Mouse (Mus musculus) cerebellum, postnatal 10 days (tissue): ENCODE measurements around the gene Ankrd2.
"Not testable (repeated sequence)": the region's sequence is repeated elsewhere in the genome, so short reads cannot be mapped to it uniquely, and the experiment has no call there.

Experiments
- DNase-seq, 2 experiments: peaks; one replicate each; pipeline ENCODE4 v3.0.0; 2021; ENCODE audit warnings: mixed read lengths in 2 of 2

Ankrd2 gene

DNA sequence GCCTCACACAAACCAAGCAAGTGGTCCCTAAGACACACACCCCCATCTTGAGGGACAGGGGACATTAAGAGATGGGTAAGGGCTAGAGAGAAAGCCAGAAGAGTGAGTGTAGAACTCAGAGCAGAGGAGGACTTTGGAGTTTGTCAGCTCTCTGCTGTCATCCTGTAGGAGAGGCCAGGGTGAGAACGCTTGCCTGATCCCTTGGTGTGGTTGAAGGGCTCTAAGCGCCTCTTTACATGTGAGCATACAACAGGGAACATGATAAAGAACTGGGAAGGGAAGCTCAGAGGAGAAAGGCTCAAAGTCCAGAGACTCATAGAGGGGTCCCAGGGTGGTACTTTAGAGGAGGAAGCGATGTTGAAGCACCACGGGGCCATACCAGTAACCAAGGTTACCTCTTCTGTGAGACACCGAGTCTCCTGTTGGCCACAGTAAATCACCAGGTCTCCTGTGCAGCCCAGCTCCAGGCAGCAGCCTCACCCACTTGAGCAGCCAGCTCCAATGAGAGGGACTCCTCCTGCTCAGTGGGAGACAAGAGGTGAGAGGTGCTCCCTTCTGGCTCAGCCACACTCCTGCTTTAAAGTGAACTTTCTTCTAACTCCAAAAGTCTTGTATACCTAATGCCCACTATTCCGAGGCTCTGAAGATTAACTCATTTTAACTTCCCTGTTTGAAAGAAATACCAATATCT, 21.1 kb downstream of the Ankrd2 start:
- DNase-seq, result no peak

DNA sequence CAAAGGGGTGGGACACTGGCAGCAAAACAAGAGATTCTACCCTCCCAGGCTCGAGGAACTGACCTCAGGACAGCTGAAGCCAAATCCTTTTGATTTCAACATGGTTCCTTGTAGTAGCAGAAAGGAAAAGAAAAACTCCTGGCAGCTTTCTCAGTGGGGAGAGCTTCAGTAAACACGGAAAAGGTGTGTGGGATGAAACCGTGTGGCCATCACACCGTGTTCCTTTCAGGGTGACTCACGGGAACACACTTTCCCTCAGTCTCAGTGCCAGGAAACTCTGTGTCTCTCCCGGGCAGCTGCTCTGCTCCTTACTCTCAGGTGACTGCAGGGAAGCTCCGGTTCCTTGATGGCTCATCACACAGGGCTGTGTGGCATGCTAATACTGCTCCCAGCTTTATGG, 22.6 kb downstream of the Ankrd2 start:
- DNase-seq, result no peak

DNA sequence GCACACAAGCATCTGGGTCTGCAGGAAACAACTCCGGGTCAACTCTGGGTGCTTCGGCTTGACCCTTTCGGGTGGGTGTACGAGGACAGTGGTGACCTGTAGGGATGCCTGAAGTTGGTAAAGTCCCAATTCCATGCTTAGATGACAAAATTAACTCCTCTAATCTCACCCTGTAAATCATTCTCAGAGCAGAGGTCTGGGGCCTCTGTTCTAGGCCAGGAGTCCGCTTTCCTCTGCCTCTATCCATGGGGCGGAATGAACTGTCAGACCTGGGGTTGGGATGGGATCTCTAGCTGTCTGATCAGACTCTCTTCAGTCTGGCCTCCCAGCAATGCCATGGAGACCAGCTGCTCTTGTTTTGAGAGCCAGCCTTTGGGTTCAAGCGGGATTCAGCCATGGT, 25.6 kb downstream of the Ankrd2 start:
- no peak for DNase-seq

DNA sequence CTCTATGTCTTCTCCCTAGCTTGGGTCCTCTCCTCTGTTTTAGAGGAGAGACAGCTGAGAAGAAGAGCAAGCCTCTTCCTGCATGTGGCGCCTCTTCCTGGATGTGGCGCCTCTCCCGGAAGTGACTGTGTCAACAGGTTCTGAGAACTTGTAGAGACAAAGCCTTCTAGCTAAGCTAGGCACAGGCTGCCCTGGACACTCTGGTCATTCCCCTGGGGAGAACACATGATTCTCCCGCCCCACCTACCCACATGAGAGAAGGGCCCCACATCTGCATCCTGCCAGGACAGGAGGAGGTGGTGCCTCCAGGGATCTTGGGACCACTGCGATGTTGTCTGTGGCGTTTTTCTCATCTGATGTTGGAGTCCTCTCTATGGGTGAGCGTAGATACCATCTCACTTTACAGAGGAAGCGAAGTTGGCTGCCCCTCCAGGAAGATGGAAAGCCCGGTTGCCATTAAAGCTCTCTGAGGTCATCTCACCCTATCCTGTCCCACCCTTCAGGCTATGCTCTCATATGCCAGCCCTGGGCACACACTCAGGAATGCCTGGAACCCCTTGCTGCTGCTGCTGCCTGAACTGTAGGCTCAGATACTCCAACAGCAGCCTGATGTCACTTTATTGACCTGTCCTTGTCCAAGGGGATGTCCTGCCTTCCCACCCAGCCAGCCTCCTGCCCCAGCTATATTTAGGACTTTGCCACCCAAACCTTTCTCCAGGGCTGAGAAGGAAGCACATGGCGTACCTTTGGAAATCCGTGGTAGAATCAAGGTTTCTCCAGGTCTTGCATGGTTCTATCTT, 32.8 kb downstream of the Ankrd2 start:
- DNase-seq, result peak in 1 of 2 experiments; percentile 20

DNA sequence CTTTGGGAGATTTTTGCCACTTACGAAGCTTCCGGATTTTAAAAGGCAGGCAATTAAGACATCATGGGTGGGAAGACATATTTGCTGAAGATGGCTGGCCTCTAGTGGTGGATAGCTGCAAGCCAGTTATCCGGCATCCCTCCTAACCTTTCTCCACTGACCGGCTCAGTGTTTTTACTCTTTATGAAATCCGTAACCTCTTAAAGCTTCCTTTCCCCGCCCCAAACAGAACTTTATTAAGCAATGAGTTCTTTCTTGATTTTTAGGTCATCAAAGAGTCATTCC, 33.4 kb downstream of the Ankrd2 start:
- DNase-seq, result peak; percentile 57 to 66

DNA sequence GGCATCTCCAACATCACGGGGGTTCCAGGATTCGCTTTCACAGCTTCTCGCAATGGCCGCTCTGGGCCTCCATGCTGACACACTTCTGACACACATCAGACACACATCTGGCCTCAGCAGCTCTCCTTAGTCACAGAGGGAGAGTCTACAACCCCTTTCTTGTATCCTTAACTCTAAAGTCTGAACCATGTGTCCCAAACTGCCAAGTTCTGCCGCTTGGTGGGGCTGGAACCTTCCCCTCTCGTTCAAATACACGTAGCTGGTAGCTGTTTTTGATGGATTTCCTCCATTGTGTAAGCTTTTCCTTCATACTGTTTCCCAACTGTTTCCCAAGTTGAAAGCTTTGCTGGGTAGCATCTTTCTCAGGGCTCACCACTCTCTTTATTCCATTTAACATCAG, 35.4 kb downstream of the Ankrd2 start:
- DNase-seq, result no peak

DNA sequence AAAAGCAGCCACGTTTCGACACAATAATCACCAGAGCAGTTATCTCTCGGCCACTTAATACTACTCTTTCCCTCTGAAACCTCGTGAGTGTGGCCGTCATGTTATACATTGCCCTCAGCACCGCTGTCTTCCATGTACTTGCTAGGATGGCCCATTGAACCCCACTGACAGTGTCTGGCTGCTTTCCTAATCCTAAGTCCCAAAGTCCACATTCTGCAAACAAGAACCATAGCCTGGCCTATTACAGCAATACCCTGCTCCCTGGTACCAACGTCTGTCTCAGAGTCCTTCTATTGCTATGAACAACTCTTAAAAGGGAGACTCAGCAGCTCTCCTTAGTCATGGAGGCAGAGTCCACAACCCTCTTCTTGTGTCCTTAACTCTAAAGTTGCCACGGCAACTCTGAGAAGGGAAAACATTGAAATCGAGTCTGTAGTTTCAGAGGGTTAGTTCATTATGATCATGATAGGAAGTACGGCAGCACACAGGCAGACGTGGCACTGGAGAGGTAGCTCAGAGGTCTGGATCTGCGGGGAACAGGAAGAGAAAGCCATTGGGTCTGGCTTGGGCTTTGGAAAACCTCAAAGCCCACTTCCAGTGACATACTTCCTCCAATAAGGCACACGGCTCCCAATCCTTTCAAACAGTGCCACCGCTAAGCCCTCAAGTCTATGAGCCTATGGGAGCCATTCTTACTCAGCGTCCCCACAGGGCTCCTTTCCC, 36.2 kb downstream of the Ankrd2 start:
- no peak for DNase-seq

DNA sequence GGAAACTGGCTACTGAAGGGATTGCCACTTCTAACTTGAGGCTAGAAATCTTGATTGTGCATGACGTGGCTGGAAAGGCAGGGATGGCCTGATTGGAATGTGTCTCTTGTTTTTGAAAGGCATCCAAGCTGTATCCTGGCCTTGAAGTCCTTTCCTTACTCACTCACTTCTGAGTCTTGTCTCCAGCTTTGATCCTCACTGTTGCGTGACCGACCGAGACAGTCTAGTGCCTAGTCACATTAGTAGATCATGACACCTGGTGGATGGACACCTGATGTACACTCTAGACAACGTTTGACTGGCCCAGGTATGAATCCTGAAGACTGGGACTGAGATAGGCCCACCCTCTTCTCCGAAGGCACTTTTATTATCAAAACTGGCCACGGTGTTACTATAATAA, 37.0 kb downstream of the Ankrd2 start:
- peak; percentile 18 to 42 for DNase-seq

DNA sequence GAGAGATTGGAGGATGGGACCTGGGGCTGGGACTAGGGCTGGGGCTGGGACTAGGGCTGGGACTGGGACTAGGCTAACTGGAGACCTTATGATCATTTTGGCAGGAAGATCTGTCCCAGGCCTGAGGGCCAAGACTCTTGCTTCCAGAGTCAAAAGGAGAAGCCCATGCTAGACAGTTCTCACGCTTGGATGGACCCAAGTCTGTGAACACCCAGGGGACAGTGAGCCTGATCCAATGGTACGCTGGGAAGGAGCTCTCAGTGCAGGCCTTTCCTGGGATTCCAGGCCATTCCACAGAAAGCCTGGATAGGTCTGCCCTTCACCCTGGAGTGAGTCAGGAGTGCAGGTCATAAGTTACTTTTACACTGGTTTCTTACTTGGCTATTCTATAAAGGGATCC, 39.3 kb downstream of the Ankrd2 start:
- no peak for DNase-seq

DNA sequence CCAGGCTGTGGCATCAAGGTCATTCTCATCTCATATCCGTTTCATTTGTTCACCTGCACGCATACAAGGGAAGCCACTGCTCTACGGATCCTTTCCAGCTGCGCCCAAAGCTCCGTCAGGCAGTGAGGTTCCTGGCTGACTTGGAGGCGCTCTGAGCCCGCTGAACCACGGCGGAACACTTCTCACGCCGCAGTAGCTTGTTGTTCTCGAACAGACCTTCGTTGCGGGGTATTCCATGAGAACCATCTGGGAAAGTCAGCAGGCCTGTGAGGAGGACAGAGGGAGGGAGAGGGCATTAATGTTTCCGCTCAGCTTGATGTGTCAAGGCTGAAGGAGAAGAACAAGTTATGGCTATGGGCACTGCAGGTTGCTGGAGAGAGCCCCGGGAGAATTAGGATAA, 40.2 kb downstream of the Ankrd2 start:
- DNase-seq, result peak in 1 of 2 experiments; percentile 11

DNA sequence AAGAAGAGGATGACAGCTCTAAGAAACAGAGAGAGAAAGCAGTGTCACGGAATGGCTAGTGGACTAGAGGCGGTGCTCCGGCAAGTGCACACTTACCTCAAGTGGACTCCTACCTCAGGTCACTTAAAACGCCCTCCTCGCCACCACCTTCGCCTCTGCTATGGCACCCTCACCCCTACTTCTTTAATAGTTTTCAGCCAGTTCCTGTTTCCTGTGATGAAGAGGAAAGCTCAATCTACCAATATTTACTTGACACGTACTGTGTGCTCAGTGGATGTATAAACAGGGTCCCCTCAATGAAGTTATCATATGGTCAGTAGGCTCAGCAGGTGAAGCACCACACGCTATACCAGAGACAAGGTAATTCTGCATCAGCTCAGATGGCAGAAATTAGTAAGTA, 42.8 kb downstream of the Ankrd2 start:
- no peak for DNase-seq

DNA sequence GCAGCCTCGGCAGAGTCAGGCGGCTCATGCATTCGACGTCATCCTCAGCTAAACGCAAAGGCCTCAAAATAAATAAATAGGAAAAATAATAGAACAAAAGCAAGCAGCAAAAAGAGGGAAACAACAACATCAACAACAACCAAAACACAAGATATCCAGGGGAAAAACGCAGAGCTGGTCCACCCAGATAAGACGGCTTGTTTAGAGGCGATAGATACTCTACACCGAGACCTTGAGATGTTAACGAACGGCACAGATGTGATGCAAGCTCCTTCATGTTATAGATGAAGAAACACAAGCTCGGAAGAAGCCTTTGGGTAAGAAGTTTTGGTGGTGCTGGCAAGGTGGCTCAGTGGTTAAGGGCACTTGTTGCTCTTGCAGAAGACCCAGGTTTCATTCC, 43.2 kb downstream of the Ankrd2 start:
- no peak for DNase-seq

DNA sequence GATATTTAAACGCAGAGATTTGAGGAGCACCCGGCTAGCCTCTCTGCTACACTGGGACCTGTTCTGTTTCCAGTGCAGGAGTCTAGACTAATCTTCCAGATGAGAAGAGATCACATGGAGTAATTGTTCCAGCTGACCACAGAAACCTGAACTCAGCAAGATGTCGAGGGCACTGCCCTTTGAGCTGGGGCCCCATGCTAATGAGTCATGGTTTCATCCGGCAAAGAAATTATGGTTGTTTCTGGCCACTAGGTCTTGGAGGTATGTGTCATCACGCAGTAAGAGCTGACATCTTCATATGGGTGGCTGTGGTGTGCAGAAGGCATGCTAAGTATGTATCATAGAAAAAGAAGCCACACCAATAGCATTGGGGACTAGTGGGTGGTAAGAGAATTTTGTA, 44.1 kb downstream of the Ankrd2 start:
- DNase-seq, result no peak

DNA sequence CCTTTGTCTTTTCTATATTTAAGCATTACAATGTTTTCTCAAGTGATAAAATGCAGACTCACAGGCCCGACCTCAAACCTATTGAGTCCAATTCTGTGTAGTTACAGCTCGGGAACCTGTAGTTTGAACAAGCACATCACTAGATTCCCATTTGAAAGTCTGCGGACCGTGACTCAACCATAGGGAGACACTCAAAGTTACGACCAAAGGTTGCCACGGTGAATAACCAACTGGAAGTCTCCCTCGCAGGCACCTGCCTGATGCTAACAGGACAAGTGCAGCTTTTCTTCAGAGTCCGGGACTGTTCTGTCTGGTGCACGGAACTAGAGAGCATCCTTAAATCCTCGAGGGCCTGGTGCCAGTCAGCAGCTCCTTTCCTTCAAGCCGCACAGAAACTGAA, 44.7 kb downstream of the Ankrd2 start:
- no peak for DNase-seq

DNA sequence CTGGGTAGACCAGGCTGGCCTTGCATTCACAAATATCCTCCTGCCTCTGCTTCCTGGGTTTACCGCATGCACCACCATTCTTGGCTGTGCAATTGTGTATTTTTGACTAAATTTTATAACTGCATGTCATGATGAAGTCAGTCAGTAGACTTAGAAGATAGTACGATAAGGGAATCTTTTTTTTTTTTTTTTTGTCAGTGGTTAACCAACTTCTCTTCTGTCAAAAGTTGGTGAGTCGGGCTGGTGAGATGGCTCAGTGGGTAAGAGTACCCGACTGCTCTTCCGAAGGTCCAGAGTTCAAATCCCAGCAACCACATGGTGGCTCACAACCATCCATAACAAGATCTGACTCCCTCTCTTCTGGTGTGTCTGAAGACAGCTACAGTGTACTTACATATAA, 45.8 kb downstream of the Ankrd2 start:
- not testable (repeated sequence) for DNase-seq

DNA sequence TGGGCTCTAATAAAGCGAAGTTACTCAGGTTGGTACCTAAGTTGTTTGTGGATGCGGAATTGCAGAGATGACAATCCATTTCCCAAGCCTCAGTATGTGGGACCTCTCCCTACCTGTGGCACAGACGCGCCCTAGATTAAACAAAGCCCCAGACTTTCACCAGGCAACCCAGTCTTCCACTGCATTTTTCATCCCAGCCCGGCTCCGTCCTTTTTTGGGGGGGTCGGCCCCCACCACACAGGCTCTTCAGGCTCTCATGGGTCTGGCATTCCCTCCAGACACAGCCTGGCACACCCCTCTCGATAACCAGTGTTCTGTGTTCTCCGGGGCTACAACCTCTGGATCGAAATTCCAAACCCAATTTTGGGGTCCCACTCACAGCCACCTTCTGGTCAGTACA, 49.9 kb downstream of the Ankrd2 start:
- no peak for DNase-seq

DNA sequence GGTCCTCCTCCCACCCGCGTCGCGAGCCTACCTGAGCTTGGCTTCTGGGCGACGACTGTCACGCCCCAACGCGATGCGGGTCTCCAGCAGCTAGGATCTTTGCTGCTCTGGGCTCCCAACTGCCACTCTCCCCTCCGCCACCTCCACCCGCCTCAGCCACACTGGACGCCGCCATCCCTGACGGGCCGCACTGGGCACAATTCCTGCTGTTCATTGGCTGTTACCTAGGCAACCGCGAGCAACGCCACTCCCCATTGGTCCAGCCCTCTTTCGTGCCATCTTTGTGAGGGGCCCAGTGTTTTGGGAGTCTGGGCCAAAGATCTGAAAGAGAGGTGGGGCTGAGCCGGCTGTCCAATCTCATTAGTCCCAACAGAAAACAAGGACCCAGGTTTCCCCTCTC, 50.4 kb downstream of the Ankrd2 start, which contains the start of gene Morn4:
TSS of gene Morn4 (minus strand) at position 192 of the 400 bp plus-strand sequence.
- peak; percentile 97 to 98 for DNase-seq

DNA sequence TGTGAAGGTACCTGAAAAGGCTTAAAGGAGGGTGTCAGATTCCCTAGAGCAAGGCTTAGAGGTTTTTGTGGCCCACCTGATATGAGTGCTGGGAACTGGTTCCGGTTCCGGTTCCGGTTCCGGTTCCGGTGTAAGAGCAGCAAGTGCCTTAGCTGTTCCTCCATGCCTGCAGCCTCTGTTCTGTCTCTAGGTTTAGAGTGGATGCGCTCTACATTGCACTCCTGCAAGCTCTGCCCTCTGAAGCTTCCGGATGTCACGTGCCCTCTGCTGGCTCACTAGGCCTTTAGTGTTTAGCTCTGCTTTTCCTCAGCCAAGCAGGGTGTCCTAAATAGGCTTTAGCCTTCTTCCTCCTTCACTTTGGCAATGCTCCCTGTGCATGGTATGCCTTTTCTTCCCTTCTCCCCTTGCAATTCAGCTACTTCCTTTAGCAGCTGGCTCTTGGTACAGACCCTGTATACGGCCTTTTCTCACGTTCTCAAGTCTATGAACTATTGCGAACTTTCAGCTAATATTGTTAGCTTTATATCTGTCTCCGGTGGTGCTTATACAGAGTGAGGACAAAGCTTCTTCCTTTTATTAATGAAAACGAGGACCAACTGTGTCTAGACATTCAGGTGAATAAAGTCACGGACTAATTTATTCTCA, 53.4 kb downstream of the Ankrd2 start:
- DNase-seq, result peak; percentile 64 to 69

DNA sequence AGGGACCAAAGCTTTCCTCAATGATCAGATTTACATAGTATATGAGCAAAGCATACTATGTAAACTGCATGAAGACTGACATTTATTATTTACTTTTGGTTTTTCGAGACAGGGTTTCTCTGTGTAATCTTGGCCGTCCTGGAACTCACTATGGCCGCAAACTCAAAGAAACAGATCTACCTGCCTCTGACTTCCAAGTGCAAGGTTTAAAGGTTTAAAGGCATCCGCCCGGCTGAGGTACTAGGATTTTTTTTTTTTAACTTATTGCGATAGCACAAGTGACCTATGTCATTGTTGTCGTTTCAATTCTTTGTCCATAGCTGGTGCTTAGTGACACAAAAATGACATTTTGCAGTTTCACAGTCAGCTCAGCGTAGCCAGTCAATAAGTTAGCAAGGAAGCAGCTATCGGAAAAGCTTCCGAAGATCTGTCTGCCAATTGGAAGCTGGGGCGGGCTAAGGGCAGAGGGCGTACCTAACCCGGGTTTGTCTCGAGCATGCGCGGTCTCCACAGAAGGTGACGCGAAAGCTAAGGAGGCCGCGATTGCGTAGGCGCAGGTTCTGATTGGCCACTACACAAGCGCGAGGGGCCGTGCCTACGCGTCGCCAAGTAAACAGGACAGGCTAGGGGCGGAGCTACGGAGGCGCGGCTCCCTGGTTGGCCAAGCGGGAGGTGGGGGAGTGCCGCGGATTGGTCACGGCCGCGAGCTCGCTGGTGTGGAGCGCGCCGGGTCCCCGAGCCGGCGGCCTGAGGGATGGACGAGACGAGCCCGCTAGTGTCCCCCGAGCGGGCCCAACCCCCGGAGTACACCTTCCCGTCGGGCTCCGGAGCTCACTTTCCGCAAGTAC, 54.2 kb downstream of the Ankrd2 start, which contains the start of gene Pi4k2a:
TSS of gene Pi4k2a (plus strand) at position 723 of the 848 bp plus-strand sequence.
- peak; percentile 97 to 99 for DNase-seq

DNA sequence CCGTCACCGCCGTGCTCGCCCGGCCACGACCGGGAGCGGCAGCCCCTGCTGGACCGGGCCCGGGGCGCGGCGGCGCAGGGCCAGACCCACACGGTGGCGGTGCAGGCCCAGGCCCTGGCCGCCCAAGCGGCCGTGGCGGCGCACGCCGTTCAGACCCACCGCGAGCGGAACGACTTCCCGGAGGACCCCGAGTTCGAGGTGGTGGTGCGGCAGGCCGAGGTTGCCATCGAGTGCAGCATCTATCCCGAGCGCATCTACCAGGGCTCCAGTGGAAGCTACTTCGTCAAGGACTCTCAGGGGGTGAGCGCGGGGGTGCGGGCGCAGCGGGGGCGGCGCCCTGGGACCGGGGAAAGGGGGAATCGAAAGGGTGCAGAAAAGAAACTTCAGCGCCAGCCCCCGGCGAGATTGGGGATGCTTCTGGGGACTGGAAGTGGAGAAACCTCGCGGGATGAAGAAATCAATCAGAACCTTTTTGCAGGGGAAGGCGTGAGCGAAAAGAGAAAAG, 54.9 kb downstream of the Ankrd2 start:
- DNase-seq, result no peak
